In genomic region chr11:100758707-100759610, GRCm38 (mm10) we compare ENCODE assay signal across 9 mouse cellular contexts. TPM values are rescaled to one million over a fixed set of nuclear protein-coding genes. Genes with fewer than 3 reads are reported as not detected.
DNase-seq lines count a peak whose midpoint lies in the region; ATAC-seq and TF ChIP-seq lines count a peak whose summit lies in the region.
"Had no signal": no experiment of that assay in that cellular context is flagged by ENCODE, and none has a peak within 500 bp of the region (broad histone marks: within the 10 kb centered on the region; RNA-seq: fewer than 3 reads in every experiment).

No protein-coding gene starts in this region.

- peak overlapping the region; percentile 47 for H3K4me3 ChIP-seq in heart, embryonic 10.5 days
- peak overlapping the region; percentile 54 for H3K4me3 ChIP-seq in forebrain, embryonic 15.5 days
- peak overlapping the region; percentile 32 for H3K4me3 ChIP-seq in intestine, postnatal 0 days (ENCODE audit: low read depth, low read length)
- H3K4me3 ChIP-seq in stomach, embryonic 15.5 days (replicated peaks): peak overlapping the region; percentile 32

- no peaks in the 10 kb centered on the region for H3K36me3 ChIP-seq in heart, embryonic 10.5 days
- H3K36me3 ChIP-seq in forebrain, embryonic 15.5 days: no peaks in the 10 kb centered on the region
- no peaks in the 10 kb centered on the region for H3K36me3 ChIP-seq in intestine, postnatal 0 days (ENCODE audit: control insufficient read depth, insufficient read depth)
- H3K36me3 ChIP-seq in stomach, embryonic 15.5 days: no peaks in the 10 kb centered on the region

- DNase-seq in heart, embryonic 10.5 days (ENCODE audit: low spot score): no peak
- DNase-seq in heart, adult 8-10 months (ENCODE audit: low spot score): no peak
- DNase-seq in ZHBTc4 (ENCODE audit: low read depth, low spot score): peak; percentile 78
- DNase-seq in lung, postnatal 14 days: peak; percentile 67

- H3K27me3 ChIP-seq in heart, embryonic 10.5 days (ENCODE audit: insufficient read depth, poor library complexity, severe bottlenecking): peaks cover 90% of the 10 kb centered on the region
- H3K27me3 ChIP-seq in forebrain, embryonic 15.5 days: peaks cover 26% of the 10 kb centered on the region; the same call in 1 of the 2 replicates
- H3K27me3 ChIP-seq in intestine, postnatal 0 days (replicated peaks; ENCODE audit: control insufficient read depth, insufficient read depth, low read length): peaks cover 29% of the 10 kb centered on the region
- peaks cover 23% of the 10 kb centered on the region for H3K27me3 ChIP-seq in stomach, embryonic 15.5 days (replicated peaks)

- peak overlapping the region; percentile 65 for H3K4me2 ChIP-seq in forebrain, embryonic 15.5 days (replicated peaks)
- peak overlapping the region; percentile 64 for H3K4me2 ChIP-seq in intestine, postnatal 0 days (replicated peaks; ENCODE audit: low read depth)
- peak overlapping the region; percentile 67 for H3K4me2 ChIP-seq in stomach, embryonic 15.5 days

- no peak overlapping the region for H3K27ac ChIP-seq in heart, embryonic 10.5 days
- peak overlapping the region; percentile 46 for H3K27ac ChIP-seq in forebrain, embryonic 15.5 days (replicated peaks)
- H3K27ac ChIP-seq in intestine, postnatal 0 days (ENCODE audit: low read depth, low read length): no peak overlapping the region
- H3K27ac ChIP-seq in stomach, embryonic 15.5 days: no peak overlapping the region

- no peak for TF ChIP-seq CTCF in intestine, postnatal 0 days (IDR thresholded peaks at IDR 0.05; ENCODE audit: low read depth)

- 3% methylated on average over 35 of the region's 35 CpGs for WGBS in heart, embryonic 10.5 days
- under 1% methylated on average over 35 of the region's 35 CpGs for WGBS in forebrain, embryonic 15.5 days
- WGBS in intestine, postnatal 0 days: 3% methylated on average over 35 of the region's 35 CpGs
- 2% methylated on average over 34 of the region's 35 CpGs for WGBS in stomach, embryonic 15.5 days

- peak overlapping the region; percentile 58 for H3K9ac ChIP-seq in forebrain, embryonic 15.5 days (replicated peaks)
- no peak overlapping the region for H3K9ac ChIP-seq in intestine, postnatal 0 days (ENCODE audit: low read depth, low read length)
- no peak overlapping the region for H3K9ac ChIP-seq in stomach, embryonic 15.5 days

- peaks cover 26% of the 10 kb centered on the region for H3K4me1 ChIP-seq in heart, embryonic 10.5 days
- H3K4me1 ChIP-seq in forebrain, embryonic 15.5 days: peaks cover 25% of the 10 kb centered on the region
- H3K4me1 ChIP-seq in intestine, postnatal 0 days (replicated peaks; ENCODE audit: control insufficient read depth, insufficient read depth, low read length): no peaks in the 10 kb centered on the region; the same call in 1 of the 2 replicates
- H3K4me1 ChIP-seq in stomach, embryonic 15.5 days: peaks cover 10% of the 10 kb centered on the region

- no peaks in the 10 kb centered on the region for H3K9me3 ChIP-seq in heart, embryonic 10.5 days
- no peaks in the 10 kb centered on the region for H3K9me3 ChIP-seq in forebrain, embryonic 15.5 days
- H3K9me3 ChIP-seq in intestine, postnatal 0 days (ENCODE audit: control insufficient read depth): no peaks in the 10 kb centered on the region
- no peaks in the 10 kb centered on the region for H3K9me3 ChIP-seq in stomach, embryonic 15.5 days

- ATAC-seq in forebrain, embryonic 15.5 days (replicated peaks): peak; percentile 54
- ATAC-seq in intestine, postnatal 0 days: no peak
- ATAC-seq in stomach, embryonic 15.5 days (ENCODE audit: insufficient read depth, low FRiP score, low read depth): no peak
- ATAC-seq in frontal cortex, adult (ENCODE audit: low TSS enrichment): no peak

RNA-seq across cellular contexts. Expression of gene Kcnh4, which starts 0.8 kb away (rescaled TPM):
- not detected in 2 replicates for polyA plus RNA-seq in heart, embryonic 10.5 days (2016; fragmentation: Nextera tagmentation; extraction: Ambion mirVana)
- not detected for total RNA-seq in heart, adult 8-10 months (2022)
- polyA plus RNA-seq in forebrain, embryonic 15.5 days (2015; fragmentation: Nextera tagmentation; extraction: Ambion mirVana): 4.6 TPM in 2 replicates
- polyA plus RNA-seq in intestine, postnatal 0 days (2015; fragmentation: Nextera tagmentation; extraction: Ambion mirVana): 0.04 and 0.12 TPM in 2 replicates
- 0.24 and 0.27 TPM in 2 replicates for polyA plus RNA-seq in stomach, embryonic 15.5 days (2015; fragmentation: Nextera tagmentation; extraction: Ambion mirVana)

RNA-seq across cellular contexts. Expression of gene Hcrt, which starts 3.8 kb away (rescaled TPM):
- not detected in 2 replicates for polyA plus RNA-seq in heart, embryonic 10.5 days (2016; fragmentation: Nextera tagmentation; extraction: Ambion mirVana)
- total RNA-seq in heart, adult 8-10 months (2022): not detected
- 1.0 and 1.1 TPM in 2 replicates for polyA plus RNA-seq in forebrain, embryonic 15.5 days (2015; fragmentation: Nextera tagmentation; extraction: Ambion mirVana)
- polyA plus RNA-seq in intestine, postnatal 0 days (2015; fragmentation: Nextera tagmentation; extraction: Ambion mirVana): not detected in 2 replicates
- polyA plus RNA-seq in stomach, embryonic 15.5 days (2015; fragmentation: Nextera tagmentation; extraction: Ambion mirVana): not detected in 2 replicates

RNA-seq across cellular contexts. Expression of gene Ghdc, which starts 11.8 kb away (rescaled TPM):
- 4.8 and 6.3 TPM in 2 replicates for polyA plus RNA-seq in heart, embryonic 10.5 days (2016; fragmentation: Nextera tagmentation; extraction: Ambion mirVana)
- total RNA-seq in heart, adult 8-10 months (2022): 10 to 100 TPM in 2 of 4 experiments, 1 to 10 TPM in 2; 9.1 to 14.1 (median 10.0) TPM
- polyA plus RNA-seq in forebrain, embryonic 15.5 days (2015; fragmentation: Nextera tagmentation; extraction: Ambion mirVana): 2.8 and 3.0 TPM in 2 replicates
- polyA plus RNA-seq in intestine, postnatal 0 days (2015; fragmentation: Nextera tagmentation; extraction: Ambion mirVana): 5.2 and 5.5 TPM in 2 replicates
- polyA plus RNA-seq in stomach, embryonic 15.5 days (2015; fragmentation: Nextera tagmentation; extraction: Ambion mirVana): 5.5 and 7.3 TPM in 2 replicates

RNA-seq across cellular contexts. Expression of gene Rab5c, which starts 20.9 kb away (rescaled TPM):
- polyA plus RNA-seq in heart, embryonic 10.5 days (2016; fragmentation: Nextera tagmentation; extraction: Ambion mirVana): 13.7 and 13.9 TPM in 2 replicates
- total RNA-seq in heart, adult 8-10 months (2022): 10 to 100 TPM; 47.1 to 62.6 (median 51.0) TPM
- 30.3 and 31.6 TPM in 2 replicates for polyA plus RNA-seq in forebrain, embryonic 15.5 days (2015; fragmentation: Nextera tagmentation; extraction: Ambion mirVana)
- 62.2 and 62.7 TPM in 2 replicates for polyA plus RNA-seq in intestine, postnatal 0 days (2015; fragmentation: Nextera tagmentation; extraction: Ambion mirVana)
- 24.5 and 25.5 TPM in 2 replicates for polyA plus RNA-seq in stomach, embryonic 15.5 days (2015; fragmentation: Nextera tagmentation; extraction: Ambion mirVana)

RNA-seq across cellular contexts. Expression of gene Hspb9, which starts 45.3 kb away (rescaled TPM):
- polyA plus RNA-seq in heart, embryonic 10.5 days (2016; fragmentation: Nextera tagmentation; extraction: Ambion mirVana): 0.19 and 0.34 TPM in 2 replicates
- under 1 TPM in 1 of 4 experiments, not detected in 3; 0.37 TPM for total RNA-seq in heart, adult 8-10 months (2022)
- 0.24 and 0.41 TPM in 2 replicates for polyA plus RNA-seq in forebrain, embryonic 15.5 days (2015; fragmentation: Nextera tagmentation; extraction: Ambion mirVana)
- polyA plus RNA-seq in intestine, postnatal 0 days (2015; fragmentation: Nextera tagmentation; extraction: Ambion mirVana): 0.44 and 0.65 TPM in 2 replicates
- polyA plus RNA-seq in stomach, embryonic 15.5 days (2015; fragmentation: Nextera tagmentation; extraction: Ambion mirVana): not detected in 2 replicates
- total RNA-seq: left cerebral cortex, postnatal 25 days had no signal

Comparison
In these comparisons a context has a peak if more than half of its experiments do, and no peak if none do; other contexts are left out.
1. DNase-seq: peak in ZHBTc4 (single experiment) and lung, postnatal 14 days (single experiment); none in heart, embryonic 10.5 days (single experiment) and heart, adult 8-10 months (single experiment).
2. Peak in every context shown above with its lines, with median percentiles within 50 percentile points of each other: H3K4me3 ChIP-seq and H3K4me2 ChIP-seq.